Mouse (Mus musculus): ENCODE measurements around the gene Bricd5. TPM values are rescaled to one million over a fixed set of nuclear protein-coding genes. Genes with fewer than 3 reads are reported as not detected.

Bricd5 gene
- polyA plus RNA-seq, 2 experiments: 0.29 TPM; not detected in 1

GRCm38 (mm10) chr17:24461580-24461979 is 12.1 kb upstream of the Bricd5 start:
- Histone ChIP-seq H3K36me3 (replicated peaks; ENCODE audit: control insufficient read depth, insufficient read depth, low read depth) (no peaks in the 10 kb centered on the region), H3K27ac (no peak overlapping the region), H3K4me2 (ENCODE audit: low read depth) (no peak overlapping the region), H3K9ac (replicated peaks) (no peak overlapping the region), H3K27me3 (ENCODE audit: control insufficient read depth, insufficient read depth, low read length) (no peaks in the 10 kb centered on the region), H3K4me3 (ENCODE audit: insufficient read depth in 1 of 2, low read depth in 2 of 2, low read length in 2 of 2) (no peak overlapping the region), H3K4me1 (replicated peaks; ENCODE audit: control insufficient read depth in 2 of 2, insufficient read depth in 2 of 2, low read length in 1 of 2) (no peaks in the 10 kb centered on the region), H3K9me3 (ENCODE audit: control insufficient read depth, low read length) (no peaks in the 10 kb centered on the region)
- TF ChIP-seq EP300 (IDR thresholded peaks at IDR 0.05; ENCODE audit: low read depth) (no peak), CTCF (IDR thresholded peaks at IDR 0.05; ENCODE audit: low read depth) (peak; percentile 62)
- DNase-seq (ENCODE audit: low read depth in 3 of 3, low spot score in 3 of 3) (no peak), ATAC-seq (ENCODE audit: insufficient read depth) (no peak)
- WGBS (ENCODE audit: insufficient replicate concordance): 39% methylated on average over 2 of the region's 2 CpGs

DNA sequence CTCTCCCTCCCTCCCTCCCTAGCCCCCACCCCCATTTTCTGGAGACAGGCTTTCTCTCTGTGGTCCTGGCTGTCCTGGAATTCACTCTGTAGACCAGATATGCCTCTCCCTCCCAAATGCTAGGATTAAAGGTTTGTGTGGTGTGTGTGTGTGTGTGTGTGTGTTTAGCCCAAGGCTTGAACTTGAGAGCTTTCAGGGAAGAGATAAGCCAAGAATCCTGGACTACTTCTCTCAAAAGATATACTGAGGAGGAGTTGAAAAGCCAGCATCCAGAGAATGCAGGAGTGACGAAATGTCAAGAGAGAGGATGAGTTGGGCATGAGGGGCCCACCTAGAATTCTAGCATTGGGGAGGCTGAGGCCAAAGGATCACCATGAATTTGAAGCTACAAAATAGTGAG is 10.8 kb upstream of the Bricd5 start:
- DNase-seq (ENCODE audit: low read depth in 3 of 3, low spot score in 3 of 3): no peak
- no peak for TF ChIP-seq EP300 (IDR thresholded peaks at IDR 0.05; ENCODE audit: low read depth)
- TF ChIP-seq CTCF (IDR thresholded peaks at IDR 0.05; ENCODE audit: low read depth): no peak
- 71% methylated on average over 1 of the region's 1 CpGs for WGBS (ENCODE audit: insufficient replicate concordance)

DNA sequence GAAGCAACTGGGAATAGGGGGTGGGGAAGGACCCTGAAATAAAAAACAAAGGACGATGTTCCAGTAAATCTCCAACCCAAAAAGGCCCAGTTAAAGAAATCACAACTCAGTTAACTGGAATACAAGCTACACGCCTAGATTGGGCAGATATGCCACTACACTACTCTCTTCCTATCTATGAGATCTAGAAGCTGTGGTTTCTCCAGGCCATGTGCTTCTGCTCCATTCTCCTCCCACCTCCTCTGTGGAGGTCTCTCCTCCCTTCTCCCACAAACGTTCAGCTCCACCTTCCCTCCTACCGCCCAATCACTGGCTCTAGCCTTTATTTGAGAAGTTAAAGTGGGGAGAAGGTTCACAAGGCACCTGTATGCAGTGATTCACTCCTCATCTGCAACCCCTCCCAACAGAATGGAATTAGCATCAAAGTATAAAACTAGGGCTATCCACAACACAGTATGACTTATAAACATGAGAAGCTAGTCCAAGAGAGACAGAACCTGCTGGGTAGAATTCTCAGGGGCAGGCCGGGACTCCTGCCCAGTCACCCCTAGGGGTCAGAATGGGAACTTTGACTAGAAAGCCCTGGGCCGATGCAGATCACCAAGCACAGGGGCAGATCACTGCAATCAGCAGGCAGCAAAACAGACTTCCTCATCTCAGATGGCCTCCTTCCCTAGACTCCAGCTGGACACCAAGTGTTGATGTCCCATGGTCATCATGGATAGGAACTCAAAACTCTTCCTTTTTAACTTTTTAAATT is 10.1 kb upstream of the Bricd5 start:
- WGBS (ENCODE audit: insufficient replicate concordance): 29% methylated on average over 6 of the region's 6 CpGs
- Histone ChIP-seq H3K4me1 (replicated peaks; ENCODE audit: control insufficient read depth in 2 of 2, insufficient read depth in 2 of 2, low read length in 1 of 2) (no peaks in the 10 kb centered on the region), H3K4me3 (ENCODE audit: insufficient read depth in 1 of 2, low read depth in 2 of 2, low read length in 2 of 2) (no peak overlapping the region), H3K27ac (no peak overlapping the region), H3K4me2 (ENCODE audit: low read depth) (no peak overlapping the region), H3K9me3 (ENCODE audit: control insufficient read depth, low read length) (no peaks in the 10 kb centered on the region), H3K36me3 (replicated peaks; ENCODE audit: control insufficient read depth, insufficient read depth, low read depth) (no peaks in the 10 kb centered on the region), H3K9ac (replicated peaks) (no peak overlapping the region), H3K27me3 (ENCODE audit: control insufficient read depth, insufficient read depth, low read length) (no peaks in the 10 kb centered on the region)
- DNase-seq (ENCODE audit: low read depth in 3 of 3, low spot score in 3 of 3) (no peak), ATAC-seq (ENCODE audit: insufficient read depth) (peak; percentile 35; the same call in 1 of the 2 replicates)
- TF ChIP-seq CTCF (IDR thresholded peaks at IDR 0.05; ENCODE audit: low read depth) (peak; percentile 40), EP300 (IDR thresholded peaks at IDR 0.05; ENCODE audit: low read depth) (no peak)

More for the DNA sequence above, 10.8 kb upstream of the Bricd5 start:
- H3K4me3 ChIP-seq (ENCODE audit: insufficient read depth in 1 of 2, low read depth in 2 of 2, low read length in 2 of 2): no peak overlapping the region
- no peaks in the 10 kb centered on the region for H3K9me3 ChIP-seq (ENCODE audit: control insufficient read depth, low read length)
- H3K4me2 ChIP-seq (ENCODE audit: low read depth): no peak overlapping the region
- no peaks in the 10 kb centered on the region for H3K27me3 ChIP-seq (ENCODE audit: control insufficient read depth, insufficient read depth, low read length)
- H3K4me1 ChIP-seq (replicated peaks; ENCODE audit: control insufficient read depth in 2 of 2, insufficient read depth in 2 of 2, low read length in 1 of 2): no peaks in the 10 kb centered on the region
- H3K27ac ChIP-seq: no peak overlapping the region
- H3K9ac ChIP-seq (replicated peaks): no peak overlapping the region
- no peaks in the 10 kb centered on the region for H3K36me3 ChIP-seq (replicated peaks; ENCODE audit: control insufficient read depth, insufficient read depth, low read depth)
- no peak for ATAC-seq (ENCODE audit: insufficient read depth)

DNA sequence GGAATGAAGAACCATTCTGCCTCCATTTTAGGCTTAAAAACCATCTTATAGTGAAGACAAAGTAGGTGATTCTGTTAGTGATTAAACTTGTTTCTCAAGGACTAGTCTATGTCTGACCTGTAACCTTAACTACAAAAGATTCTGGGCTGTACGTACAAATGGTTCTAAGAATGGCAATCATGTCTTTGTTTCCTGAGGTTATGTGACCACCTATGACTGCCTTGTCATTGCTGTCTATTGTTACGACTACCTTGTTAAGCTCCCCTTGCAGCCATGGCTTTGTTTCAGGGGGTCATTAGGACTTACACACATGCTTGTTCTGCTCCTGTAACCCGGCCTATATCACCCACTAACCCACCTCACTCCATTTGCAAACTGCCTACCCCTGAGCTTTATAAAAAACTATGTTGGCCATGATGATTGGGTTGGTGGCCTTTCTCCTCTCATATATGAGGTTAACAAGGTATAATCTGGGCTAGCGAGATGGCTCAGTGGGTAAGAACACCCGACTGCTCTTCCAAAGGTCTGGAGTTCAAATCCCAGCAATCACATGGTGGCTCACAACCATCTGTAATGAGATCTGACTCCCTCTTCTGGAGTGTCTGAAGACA is 4.9 kb upstream of the Bricd5 start:
- 84% methylated on average over 5 of the region's 5 CpGs for WGBS (ENCODE audit: insufficient replicate concordance)
- Histone ChIP-seq H3K9ac (replicated peaks) (no peak overlapping the region), H3K9me3 (ENCODE audit: control insufficient read depth, low read length) (no peaks in the 10 kb centered on the region), H3K27ac (no peak overlapping the region), H3K4me2 (ENCODE audit: low read depth) (no peak overlapping the region), H3K27me3 (ENCODE audit: control insufficient read depth, insufficient read depth, low read length) (no peaks in the 10 kb centered on the region), H3K36me3 (replicated peaks; ENCODE audit: control insufficient read depth, insufficient read depth, low read depth) (peaks cover 3% of the 10 kb centered on the region), H3K4me3 (ENCODE audit: insufficient read depth in 1 of 2, low read depth in 2 of 2, low read length in 2 of 2) (no peak overlapping the region), H3K4me1 (replicated peaks; ENCODE audit: control insufficient read depth in 2 of 2, insufficient read depth in 2 of 2, low read length in 1 of 2) (peaks cover 10 to 13% of the 10 kb centered on the region in 2 experiments)
- no peak for TF ChIP-seq EP300 (IDR thresholded peaks at IDR 0.05; ENCODE audit: low read depth)
- no peak for TF ChIP-seq CTCF (IDR thresholded peaks at IDR 0.05; ENCODE audit: low read depth)
- no peak for ATAC-seq (ENCODE audit: insufficient read depth)
- no peak for DNase-seq (ENCODE audit: low read depth in 3 of 3, low spot score in 3 of 3)

- no peak for ATAC-seq (ENCODE audit: insufficient read depth)
- no peak for TF ChIP-seq EP300 (IDR thresholded peaks at IDR 0.05; ENCODE audit: low read depth)
- TF ChIP-seq CTCF (IDR thresholded peaks at IDR 0.05; ENCODE audit: low read depth): no peak
- WGBS (ENCODE audit: insufficient replicate concordance): 15% methylated on average over 7 of the region's 7 CpGs
Measured at GRCm38 (mm10) chr17:24469336-24469909, 4.3 kb upstream of the Bricd5 start.

More at GRCm38 (mm10) chr17:24469336-24469909, 4.3 kb upstream of the Bricd5 start:
- Histone ChIP-seq H3K27me3 (ENCODE audit: control insufficient read depth, insufficient read depth, low read length) (no peaks in the 10 kb centered on the region), H3K4me1 (replicated peaks; ENCODE audit: control insufficient read depth in 2 of 2, insufficient read depth in 2 of 2, low read length in 1 of 2) (peaks cover 10 to 13% of the 10 kb centered on the region in 2 experiments), H3K27ac (peak overlapping the region; percentile 86), H3K9me3 (ENCODE audit: control insufficient read depth, low read length) (no peaks in the 10 kb centered on the region), H3K4me3 (ENCODE audit: insufficient read depth in 1 of 2, low read depth in 2 of 2, low read length in 2 of 2) (peak overlapping the region; percentile 93 to 94), H3K36me3 (replicated peaks; ENCODE audit: control insufficient read depth, insufficient read depth, low read depth) (peaks cover 3% of the 10 kb centered on the region), H3K4me2 (ENCODE audit: low read depth) (peak overlapping the region; percentile 78), H3K9ac (replicated peaks) (peak overlapping the region; percentile 81)
- DNase-seq (ENCODE audit: low read depth in 3 of 3, low spot score in 3 of 3): no peak
